Mouse (Mus musculus): ENCODE data around the gene Srsf9.
"Not testable (repeated sequence)": the region's sequence is repeated elsewhere in the genome, so short reads cannot be mapped to it uniquely, and the experiment has no call there.

Srsf9 gene

DNA sequence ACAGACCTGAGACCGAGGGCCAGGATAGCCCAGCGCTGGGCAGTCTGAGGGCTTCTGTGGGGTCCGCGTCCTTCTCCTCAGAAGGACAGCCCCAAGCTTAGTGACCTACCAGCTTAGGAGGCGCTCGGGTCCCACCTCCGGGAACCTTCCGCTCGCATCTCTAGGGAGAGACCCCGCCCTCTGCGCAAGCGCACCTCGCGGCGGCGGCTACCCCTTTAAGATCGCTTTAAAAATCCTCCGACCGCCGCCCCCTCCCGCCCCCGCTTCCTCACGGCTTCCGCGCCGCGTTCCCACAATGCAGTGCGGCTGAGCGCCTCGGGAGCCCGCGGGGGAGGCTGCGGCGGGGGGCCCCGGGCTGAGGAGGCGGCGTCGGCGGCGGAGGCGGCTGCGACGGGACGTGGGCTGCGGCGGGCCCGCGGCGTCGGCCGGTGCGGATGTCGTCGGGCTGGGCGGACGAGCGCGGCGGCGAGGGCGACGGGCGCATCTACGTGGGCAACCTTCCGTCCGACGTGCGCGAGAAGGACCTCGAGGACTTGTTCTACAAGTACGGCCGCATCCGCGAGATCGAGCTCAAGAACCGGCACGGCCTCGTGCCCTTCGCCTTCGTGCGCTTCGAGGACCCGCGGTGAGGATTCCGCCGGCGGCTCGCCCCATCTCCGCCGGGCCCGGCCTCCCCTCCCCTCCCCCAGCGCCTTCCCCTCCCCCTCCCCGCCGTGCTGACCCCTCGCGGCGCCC lies at the start of gene Srsf9:
Gene Srsf9 (plus strand): TSS at position 303 of the 735 bp plus-strand sequence.
- peak; percentile 95 for DNase-seq (ENCODE audit: low read depth, low spot score)
- no peaks in the 10 kb centered on the region for H3K27me3 ChIP-seq (ENCODE audit: control insufficient read depth, insufficient read depth, low read length, poor library complexity, severe bottlenecking)
- peaks cover 2% of the 10 kb centered on the region; the same call in 1 of the 2 replicates for H3K36me3 ChIP-seq (ENCODE audit: control insufficient read depth, insufficient read depth, low read length, poor library complexity, severe bottlenecking)

DNA sequence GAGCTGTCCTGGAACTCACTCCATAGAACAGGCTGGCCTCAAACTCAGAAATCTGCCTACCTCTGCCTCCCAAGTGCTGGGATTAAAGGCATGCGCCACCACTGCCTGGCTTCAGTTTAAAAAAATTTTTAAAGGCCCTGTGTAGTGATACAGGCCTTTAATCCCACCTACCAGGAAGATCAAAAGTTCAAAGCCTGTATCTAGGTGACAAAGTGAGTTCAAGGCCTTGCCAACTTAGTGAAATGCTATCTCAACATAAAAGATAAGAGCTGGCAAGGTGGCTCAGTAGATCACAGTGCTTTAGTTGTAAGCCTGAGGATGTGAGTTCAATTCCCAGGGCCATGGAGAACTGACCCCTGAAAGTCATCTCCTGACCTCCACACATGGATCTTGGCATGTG lies 48.9 kb upstream of the Srsf9 start:
- H3K27me3 ChIP-seq (ENCODE audit: control insufficient read depth, insufficient read depth, low read length, poor library complexity, severe bottlenecking) = no peaks in the 10 kb centered on the region
- DNase-seq (ENCODE audit: low read depth, low spot score) = no peak
- no peaks in the 10 kb centered on the region for H3K36me3 ChIP-seq (ENCODE audit: control insufficient read depth, insufficient read depth, low read length, poor library complexity, severe bottlenecking)

DNA sequence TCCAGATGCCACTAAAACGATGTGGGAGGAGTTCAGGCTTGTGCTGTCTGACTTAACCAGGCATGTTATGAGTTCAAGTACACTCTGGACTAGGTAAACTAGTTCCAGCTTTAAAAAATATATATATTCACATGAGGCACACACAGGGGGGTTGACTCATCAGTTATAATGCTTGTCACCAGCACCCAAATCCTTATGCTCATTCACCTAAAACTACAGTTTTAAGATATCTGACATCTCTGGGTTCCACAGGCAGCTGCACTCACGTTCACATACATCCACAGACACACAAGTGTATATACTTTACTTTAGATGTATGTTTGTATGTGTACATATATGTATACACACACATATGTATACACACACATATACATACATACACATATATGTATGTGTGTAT lies 48.2 kb upstream of the Srsf9 start:
- Histone ChIP-seq H3K27me3 (ENCODE audit: control insufficient read depth, insufficient read depth, low read length, poor library complexity, severe bottlenecking) (no peaks in the 10 kb centered on the region), H3K36me3 (ENCODE audit: control insufficient read depth, insufficient read depth, low read length, poor library complexity, severe bottlenecking) (no peaks in the 10 kb centered on the region)
- no peak for DNase-seq (ENCODE audit: low read depth, low spot score)

DNA sequence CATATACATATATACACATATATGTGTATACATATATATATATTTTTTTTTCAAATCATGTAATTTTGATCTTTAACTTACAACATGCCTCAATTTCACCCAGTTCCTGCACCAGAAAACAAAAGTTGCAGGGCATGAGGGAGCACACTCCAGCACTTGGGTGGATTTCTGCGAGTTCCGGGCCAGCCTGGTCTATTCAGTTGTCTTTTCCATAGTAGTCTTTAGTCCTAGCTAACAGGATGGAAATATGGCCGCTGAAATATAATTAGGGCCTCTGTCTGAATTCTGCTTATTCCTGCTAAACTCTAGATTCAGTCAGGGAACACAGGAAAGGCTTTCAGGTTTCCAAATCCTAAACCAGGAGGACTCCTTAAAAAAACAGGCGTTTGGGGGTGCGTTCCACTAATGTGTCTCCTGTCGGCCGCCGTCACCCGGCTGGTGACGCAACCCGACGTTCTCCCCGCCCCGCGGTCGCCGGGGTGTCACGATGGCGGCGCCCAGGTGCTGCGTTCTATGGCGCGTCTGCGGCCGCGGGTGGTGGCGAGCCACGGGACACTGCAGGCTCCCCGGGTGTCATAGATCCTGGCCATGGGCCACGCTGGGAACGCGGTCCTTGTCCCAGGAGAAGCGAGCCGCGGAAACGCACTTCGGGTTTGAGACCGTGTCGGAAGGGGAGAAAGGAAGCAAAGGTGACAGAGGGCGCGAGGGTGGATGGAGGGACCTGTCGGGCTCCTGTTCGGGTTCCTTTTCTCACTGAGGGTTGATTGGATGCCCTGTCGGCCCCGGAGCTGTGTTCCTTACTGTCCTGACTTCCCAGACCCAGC lies 47.5 kb upstream of the Srsf9 start, which contains the start of gene Coq5:
Gene Coq5 (plus strand): TSS at position 441 of the 824 bp plus-strand sequence.
- DNase-seq (ENCODE audit: low read depth, low spot score) = peak; percentile 85
- H3K27me3 ChIP-seq (ENCODE audit: control insufficient read depth, insufficient read depth, low read length, poor library complexity, severe bottlenecking) = no peaks in the 10 kb centered on the region
- H3K36me3 ChIP-seq (ENCODE audit: control insufficient read depth, insufficient read depth, low read length, poor library complexity, severe bottlenecking) = peaks cover 2% of the 10 kb centered on the region; the same call in 1 of the 2 replicates

GRCm38 (mm10) chr5:115280050-115280687 lies 46.8 kb upstream of the Srsf9 start:
- H3K27me3 ChIP-seq (ENCODE audit: control insufficient read depth, insufficient read depth, low read length, poor library complexity, severe bottlenecking) = no peaks in the 10 kb centered on the region
- peak; percentile 41 for DNase-seq (ENCODE audit: low read depth, low spot score)
- peaks cover 4% of the 10 kb centered on the region; the same call in 1 of the 2 replicates for H3K36me3 ChIP-seq (ENCODE audit: control insufficient read depth, insufficient read depth, low read length, poor library complexity, severe bottlenecking)

DNA sequence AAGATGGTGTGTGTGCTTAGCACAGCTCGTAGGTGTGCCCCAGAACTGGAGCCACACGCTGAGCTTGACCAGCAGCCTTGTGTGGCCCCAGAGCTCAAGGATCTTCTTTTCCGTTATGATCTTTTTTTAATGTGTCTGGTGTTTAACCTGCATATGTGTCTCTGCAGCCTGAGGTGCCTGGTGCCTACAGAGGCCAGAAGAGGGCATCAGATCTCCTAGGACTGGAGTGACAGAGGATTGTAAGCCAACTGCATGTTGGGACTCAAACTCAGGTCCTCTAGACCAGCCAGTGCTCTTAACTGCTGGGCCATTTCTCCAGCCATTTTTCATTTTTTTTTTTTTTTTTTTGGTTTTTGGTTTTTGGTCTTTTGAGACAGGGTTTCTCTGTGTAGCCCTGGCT lies 42.2 kb upstream of the Srsf9 start:
- peaks cover 7% of the 10 kb centered on the region; the same call in 1 of the 2 replicates for H3K36me3 ChIP-seq (ENCODE audit: control insufficient read depth, insufficient read depth, low read length, poor library complexity, severe bottlenecking)
- no peaks in the 10 kb centered on the region for H3K27me3 ChIP-seq (ENCODE audit: control insufficient read depth, insufficient read depth, low read length, poor library complexity, severe bottlenecking)
- peak; percentile 60 for DNase-seq (ENCODE audit: low read depth, low spot score)

DNA sequence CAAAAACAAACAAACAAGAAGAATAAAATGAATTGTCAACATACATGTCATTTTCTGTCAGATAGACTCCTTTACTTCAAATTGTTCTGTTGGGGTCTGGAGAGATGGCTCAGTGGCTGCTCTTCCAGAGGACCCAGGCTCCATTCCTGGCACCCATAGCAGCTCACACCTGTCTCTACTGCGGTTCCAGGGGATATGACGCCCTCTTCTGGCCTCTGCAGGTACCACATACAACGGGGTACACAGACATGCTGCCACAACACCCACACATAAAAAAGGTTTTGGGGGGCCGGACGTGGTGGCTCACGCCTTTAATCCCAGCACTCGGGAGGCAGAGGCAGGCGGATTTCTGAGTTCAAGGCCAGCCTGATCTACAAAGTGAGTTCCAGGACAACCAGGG lies 32.8 kb upstream of the Srsf9 start:
- Histone ChIP-seq H3K27me3 (ENCODE audit: control insufficient read depth, insufficient read depth, low read length, poor library complexity, severe bottlenecking) (no peaks in the 10 kb centered on the region), H3K36me3 (ENCODE audit: control insufficient read depth, insufficient read depth, low read length, poor library complexity, severe bottlenecking) (peaks cover 5% of the 10 kb centered on the region; the same call in 1 of the 2 replicates)
- peak; percentile 37 for DNase-seq (ENCODE audit: low read depth, low spot score)

- no peak for DNase-seq (ENCODE audit: low read depth, low spot score)
- Histone ChIP-seq H3K36me3 (ENCODE audit: control insufficient read depth, insufficient read depth, low read length, poor library complexity, severe bottlenecking) (peaks cover 5% of the 10 kb centered on the region; the same call in 1 of the 2 replicates), H3K27me3 (ENCODE audit: control insufficient read depth, insufficient read depth, low read length, poor library complexity, severe bottlenecking) (no peaks in the 10 kb centered on the region)
These were observed 30.6 kb upstream of the Srsf9 start for GRCm38 (mm10) chr5:115296347-115296746.

- DNase-seq (ENCODE audit: low read depth, low spot score) = no peak
- H3K27me3 ChIP-seq (ENCODE audit: control insufficient read depth, insufficient read depth, low read length, poor library complexity, severe bottlenecking) = no peaks in the 10 kb centered on the region
- peaks cover 2% of the 10 kb centered on the region; the same call in 1 of the 2 replicates for H3K36me3 ChIP-seq (ENCODE audit: control insufficient read depth, insufficient read depth, low read length, poor library complexity, severe bottlenecking)
These were observed 26.8 kb upstream of the Srsf9 start for GRCm38 (mm10) chr5:115300035-115300744.

DNA sequence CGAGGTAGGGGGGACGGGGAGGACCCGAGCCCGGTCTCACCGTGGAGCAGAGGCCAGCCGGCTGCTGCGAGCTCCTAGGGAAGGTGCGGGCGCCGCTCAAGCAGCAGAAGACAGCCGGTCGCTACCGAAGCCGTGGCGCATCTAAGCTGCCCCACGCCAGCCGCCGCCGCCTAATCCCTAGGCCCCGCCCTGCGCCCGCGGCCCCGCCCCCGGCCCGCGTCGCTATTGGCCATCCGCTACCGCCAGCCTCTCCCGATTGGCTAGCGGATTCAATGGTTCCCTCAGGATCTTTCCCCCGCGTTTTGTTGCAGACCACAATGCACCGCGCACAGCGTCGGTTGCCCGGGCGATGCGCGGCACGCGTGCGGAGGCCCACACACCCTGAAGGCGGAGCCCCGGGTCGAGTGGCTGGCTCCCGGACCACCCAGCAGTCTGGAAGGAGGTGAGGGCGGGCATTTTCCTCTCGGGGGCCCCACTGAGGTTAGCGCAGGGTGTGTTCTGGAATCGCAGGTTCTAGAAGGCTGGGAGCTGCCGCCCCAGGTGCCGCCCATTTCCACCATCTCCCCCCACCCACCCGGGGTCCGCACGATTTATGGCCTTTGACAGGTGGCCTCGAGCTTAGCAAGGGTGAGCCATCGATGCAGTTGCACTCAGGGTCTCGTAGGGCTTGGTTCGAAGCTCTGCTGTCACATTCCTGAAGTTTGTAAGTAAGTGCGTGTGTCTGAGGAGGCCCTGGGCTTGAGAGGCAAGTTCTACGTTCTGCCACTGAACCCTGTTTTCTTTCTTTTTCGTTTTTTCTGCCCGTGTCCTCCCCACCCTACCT lies 26.0 kb upstream of the Srsf9 start, which contains the start of gene Dynll1:
Gene Dynll1 (minus strand): TSS at position 208 of the 823 bp plus-strand sequence.
- DNase-seq (ENCODE audit: low read depth, low spot score) = peak; percentile 99
- Histone ChIP-seq H3K36me3 (ENCODE audit: control insufficient read depth, insufficient read depth, low read length, poor library complexity, severe bottlenecking) (peaks cover 2% of the 10 kb centered on the region; the same call in 1 of the 2 replicates), H3K27me3 (ENCODE audit: control insufficient read depth, insufficient read depth, low read length, poor library complexity, severe bottlenecking) (no peaks in the 10 kb centered on the region)

- Histone ChIP-seq H3K27me3 (ENCODE audit: control insufficient read depth, insufficient read depth, low read length, poor library complexity, severe bottlenecking) (no peaks in the 10 kb centered on the region), H3K36me3 (ENCODE audit: control insufficient read depth, insufficient read depth, low read length, poor library complexity, severe bottlenecking) (peaks cover 2% of the 10 kb centered on the region; the same call in 1 of the 2 replicates)
- no peak for DNase-seq (ENCODE audit: low read depth, low spot score)
These were observed 25.4 kb upstream of the Srsf9 start for GRCm38 (mm10) chr5:115301615-115302014.

DNA sequence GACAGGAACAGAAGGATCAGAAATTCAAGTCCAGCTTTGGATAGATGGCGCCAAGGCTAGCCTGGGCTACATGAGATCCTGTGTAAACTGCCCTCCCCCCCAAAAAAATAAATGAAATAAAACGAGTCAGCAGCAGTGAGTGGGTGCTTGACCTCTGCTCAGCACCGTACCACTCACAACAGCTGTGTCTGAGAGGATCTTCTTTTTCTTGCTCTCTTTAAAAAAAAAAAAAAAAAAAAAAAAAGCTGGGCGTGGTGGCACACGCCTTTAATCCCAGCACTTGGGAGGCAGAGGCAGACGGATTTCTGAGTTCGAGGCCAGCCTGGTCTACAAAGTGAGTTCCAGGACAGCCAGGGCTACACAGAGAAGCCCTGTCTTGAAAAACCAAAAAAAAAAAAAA lies 24.8 kb upstream of the Srsf9 start:
- H3K27me3 ChIP-seq (ENCODE audit: control insufficient read depth, insufficient read depth, low read length, poor library complexity, severe bottlenecking); DNase-seq (ENCODE audit: low read depth, low spot score); H3K36me3 ChIP-seq (ENCODE audit: control insufficient read depth, insufficient read depth, low read length, poor library complexity, severe bottlenecking): not testable (repeated sequence)

DNA sequence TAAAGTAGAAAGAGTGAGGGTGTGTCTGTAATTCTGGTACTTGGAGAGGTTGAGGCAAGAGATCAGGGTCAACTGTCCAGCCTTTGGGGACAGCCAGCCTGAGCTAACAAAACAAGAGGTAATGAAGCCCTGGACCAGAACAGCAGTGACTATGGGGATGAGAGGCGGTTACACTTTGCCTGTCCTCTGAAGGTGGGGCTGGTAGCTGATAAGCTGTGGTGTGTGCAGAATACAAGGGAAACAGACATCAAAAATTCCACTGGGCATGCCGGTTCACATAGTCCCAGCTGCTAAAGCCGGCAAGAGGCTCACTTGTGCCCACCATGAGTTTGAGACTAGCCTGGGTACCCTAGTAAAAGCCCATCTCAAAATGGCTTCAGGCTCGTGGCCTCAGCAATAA lies 14.6 kb upstream of the Srsf9 start:
- DNase-seq (ENCODE audit: low read depth, low spot score) = no peak
- Histone ChIP-seq H3K36me3 (ENCODE audit: control insufficient read depth, insufficient read depth, low read length, poor library complexity, severe bottlenecking) (no peaks in the 10 kb centered on the region), H3K27me3 (ENCODE audit: control insufficient read depth, insufficient read depth, low read length, poor library complexity, severe bottlenecking) (no peaks in the 10 kb centered on the region)

Data from splenic B cell, adult 2 months (primary cell).